Mouse (Mus musculus) spleen, adult 2 months (tissue): ENCODE results near the gene Fa2h.

Experiments
- CTCF ChIP-seq: fragments of 200-500 bp; IDR thresholded peaks from 2 replicates; pipeline ENCODE4 v1.5.1; 2011; ENCODE audit warnings: mild to moderate bottlenecking, inconsistent platforms; ENCODE audit not compliant: insufficient read depth, insufficient read length, insufficient replicate concordance; ENCODE audit errors: extremely low read depth
- POLR2A ChIP-seq: fragments of 200-500 bp; IDR thresholded peaks from 2 replicates; pipeline ENCODE4 v1.6.1; 2011; ENCODE audit warnings: low read depth, low read length, inconsistent platforms

DNA sequence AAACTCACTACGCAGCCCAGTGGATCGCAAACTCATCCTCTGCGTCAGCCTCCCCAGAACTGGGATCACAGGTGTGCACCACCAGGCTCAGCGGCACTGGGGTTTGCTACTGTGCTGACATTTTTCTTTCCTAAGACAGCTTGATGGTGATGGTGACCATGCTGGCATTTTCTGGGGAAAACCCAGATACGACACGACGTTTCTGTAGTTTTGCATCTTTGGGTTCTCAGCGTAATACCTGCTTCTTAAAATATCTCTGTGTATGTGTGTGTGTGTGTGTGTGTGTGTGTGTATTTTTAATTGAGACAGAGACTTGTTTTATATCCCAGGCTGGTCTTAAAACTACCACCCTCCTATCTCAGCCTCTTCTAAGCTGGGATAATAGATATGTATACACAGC, 26.3 kb downstream of the Fa2h start:
- no peak for TF ChIP-seq POLR2A
- TF ChIP-seq CTCF = no peak
